Mouse (Mus musculus) heart, adult 2 months (tissue): Measurements from ENCODE around the gene Bnip2.

Experiments used
- CTCF ChIP-seq: fragments of 200-600 bp; IDR thresholded peaks from 2 replicates; pipeline ENCODE4 v1.8.1; 2022; ENCODE audit warnings: antibody characterized with exemption, mild to moderate bottlenecking, moderate library complexity
- EP300 ChIP-seq: fragments of 200-500 bp; IDR thresholded peaks from 2 replicates; pipeline ENCODE4 v1.6.1; 2011; ENCODE audit warnings: low read depth, low read length, control low read depth; ENCODE audit not compliant: insufficient read depth

GRCm38 (mm10) chr9:70003516-70003915 lies 14.2 kb downstream of the Bnip2 start:
- TF ChIP-seq CTCF (no peak), EP300 (no peak)
